Mouse (Mus musculus) forebrain, embryonic 10.5 days (tissue): ENCODE data around the gene Tmem101. TPM values are rescaled to one million over a fixed set of nuclear protein-coding genes. Genes with fewer than 3 reads are reported as not detected.

Experiments used
- DNase-seq: peaks from one replicate; pipeline ENCODE4 v3.0.0-alpha.2; 2017; ENCODE audit warnings: low spot score; ENCODE audit errors: extremely low spot score
- H3K27ac ChIP-seq: fragments of 300-500 bp; sonication (generic); 2 replicates; pipeline ENCODE4 v1.5.1; 2016; ENCODE audit warnings: mild to moderate bottlenecking
- H3K27me3 ChIP-seq: fragments of 300-500 bp; sonication (generic); 2 replicates; pipeline ENCODE4 v1.6.1; 2016; ENCODE audit warnings: mild to moderate bottlenecking; ENCODE audit not compliant: poor library complexity, severe bottlenecking
- H3K36me3 ChIP-seq: fragments of 300-500 bp; sonication (generic); replicated peaks from 2 replicates; pipeline ENCODE4 v1.6.1; 2016; ENCODE audit warnings: mild to moderate bottlenecking, moderate library complexity
- H3K4me1 ChIP-seq: fragments of 300-500 bp; sonication (generic); 2 replicates; pipeline ENCODE4 v1.6.1; 2016
- H3K4me3 ChIP-seq: fragments of 300-500 bp; sonication (generic); 2 replicates; pipeline ENCODE4 v1.5.1; 2016; ENCODE audit warnings: mild to moderate bottlenecking, moderate library complexity
- H3K9me3 ChIP-seq: fragments of 300-500 bp; sonication (generic); 2 replicates; pipeline ENCODE4 v1.6.1; 2016; ENCODE audit warnings: mild to moderate bottlenecking, moderate library complexity
- WGBS: fragments of 180-500 bp; shearing (Covaris S2); methylation state at CpG from one replicate; pipeline ENCODE4 v1.1.7; 2016; 5-methylcytosine and 5-hydroxymethylcytosine counted together
- polyA plus RNA-seq: library from polyadenylated mRNA; unstranded; fragments of >200 nt; fragmentation: Nextera tagmentation; extraction: Ambion mirVana; gene quantifications from 2 replicates; pipeline ENCODE4 v1.2.1, GENCODE M21; 2016

The Tmem101 gene
- polyA plus RNA-seq, 1 experiment from 2014 or later, result 37.3 TPM

DNA sequence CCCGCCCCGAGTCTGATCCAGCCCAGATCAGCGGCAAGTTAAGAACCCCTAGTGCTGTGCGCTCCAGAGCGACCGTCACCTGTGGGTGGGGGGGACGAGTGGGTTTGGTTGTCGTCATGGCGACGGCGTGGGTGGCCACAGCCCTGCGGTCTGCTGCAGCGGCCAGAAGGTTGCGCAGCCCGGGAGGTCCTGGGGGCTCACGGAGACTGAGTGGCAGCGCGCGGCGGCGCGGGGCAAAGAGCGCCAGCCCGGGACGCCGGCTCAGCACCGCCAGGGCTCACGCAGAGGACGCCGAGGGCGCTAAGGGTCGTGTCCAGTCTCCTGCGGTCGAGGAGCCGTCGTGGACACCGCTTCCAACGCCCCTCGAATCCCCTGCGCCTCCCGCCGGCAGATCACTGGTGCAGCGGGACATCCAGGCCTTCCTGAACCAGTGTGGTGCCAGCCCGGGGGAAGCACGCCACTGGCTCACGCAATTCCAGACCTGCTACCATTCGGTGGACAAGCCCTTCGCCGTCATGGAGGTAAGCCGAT, 10.7 kb downstream of the Tmem101 start, which contains the start of gene Nags:
TSS of gene Nags (plus strand) at position 43 of the 531 bp plus-strand sequence.
- no peaks in the 10 kb centered on the region for H3K36me3 ChIP-seq
- DNase-seq, result no peak
- peaks cover 80% of the 10 kb centered on the region for H3K27me3 ChIP-seq
- 3% methylated on average over 50 of the region's 50 CpGs for WGBS
- H3K27ac ChIP-seq, result no peak within 1 kb of the TSS
- peaks cover 30% of the 10 kb centered on the region for H3K4me1 ChIP-seq
- no peaks in the 10 kb centered on the region for H3K9me3 ChIP-seq
- peak within 1 kb of the TSS; percentile 44 for H3K4me3 ChIP-seq

DNA sequence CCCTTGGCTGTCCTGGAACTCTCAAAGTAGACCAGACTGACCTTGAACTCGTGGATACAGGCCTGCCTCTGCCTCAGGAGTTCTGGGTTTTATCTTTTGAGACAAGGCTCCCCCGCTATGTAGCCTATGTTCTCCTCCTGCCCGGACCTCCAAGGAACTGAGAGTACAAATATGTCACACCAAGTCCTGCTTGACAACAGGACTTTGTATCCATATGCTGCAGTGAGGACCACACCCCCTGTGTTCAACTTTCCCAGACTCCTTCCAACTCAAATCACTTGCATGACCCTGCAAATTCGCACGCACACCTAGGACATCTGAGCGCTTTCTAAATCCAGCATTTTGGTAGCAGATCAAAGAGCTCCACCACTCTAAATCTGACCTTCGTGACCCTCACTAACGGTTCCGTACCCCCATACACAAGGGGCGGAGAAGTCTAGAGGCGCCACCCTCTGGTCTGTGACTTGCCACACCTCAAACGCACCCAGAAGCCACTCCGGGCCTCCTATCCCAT, 11.2 kb downstream of the Tmem101 start:
- no peaks in the 10 kb centered on the region for H3K9me3 ChIP-seq
- H3K4me1 ChIP-seq, result peaks cover 30% of the 10 kb centered on the region
- H3K36me3 ChIP-seq, result no peaks in the 10 kb centered on the region
- H3K4me3 ChIP-seq, result peak overlapping the region; percentile 44
- 22% methylated on average over 13 of the region's 13 CpGs for whole genome bisulfite sequencing
- H3K27ac ChIP-seq, result no peak overlapping the region
- peaks cover 81% of the 10 kb centered on the region for H3K27me3 ChIP-seq
- no peak for DNase-seq

DNA sequence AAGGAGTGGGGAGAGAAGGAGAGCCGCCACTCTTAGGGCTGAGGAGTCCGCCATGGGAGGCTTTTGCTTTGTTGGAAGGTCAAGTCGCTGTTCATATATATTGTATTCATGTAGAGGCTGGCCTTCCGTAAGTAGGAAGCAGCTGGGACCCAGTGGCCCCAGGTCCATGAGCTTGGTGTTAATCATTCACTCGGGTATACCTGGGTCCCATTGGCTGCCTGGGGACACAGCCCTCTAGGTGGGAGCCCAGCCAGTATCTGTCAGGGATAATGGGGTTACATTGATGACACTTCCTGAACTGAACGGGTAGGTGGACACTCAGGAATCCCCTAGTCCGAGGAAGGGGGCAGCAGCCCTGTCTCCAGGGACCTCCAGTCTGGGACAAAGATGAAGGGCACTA, 13.8 kb downstream of the Tmem101 start:
- no peak for DNase-seq
- Histone ChIP-seq H3K36me3 (no peaks in the 10 kb centered on the region), H3K9me3 (no peaks in the 10 kb centered on the region), H3K27me3 (peaks cover 78% of the 10 kb centered on the region), H3K4me1 (peaks cover 29% of the 10 kb centered on the region), H3K4me3 (no peak overlapping the region), H3K27ac (no peak overlapping the region)
- 77% methylated on average over 7 of the region's 7 CpGs for WGBS

DNA sequence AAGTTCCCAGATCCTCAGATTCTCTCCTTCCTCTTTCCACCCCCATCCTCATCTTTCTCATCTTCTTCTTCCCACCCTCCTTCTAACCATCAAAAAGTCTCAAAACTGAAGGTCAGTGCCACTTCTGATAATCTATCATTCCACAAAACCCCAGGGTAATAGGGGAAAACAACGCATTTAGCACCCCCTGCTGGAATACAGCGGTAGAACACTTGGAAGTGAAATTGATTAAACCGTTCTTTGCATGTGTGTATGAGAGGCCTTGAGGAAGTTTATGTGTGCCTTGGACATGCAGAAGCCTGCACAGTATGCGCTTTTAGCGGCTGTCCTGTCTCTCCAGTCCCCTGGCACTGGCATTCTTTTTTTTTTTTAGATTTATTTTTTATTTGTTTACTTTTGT, 15.7 kb downstream of the Tmem101 start:
- H3K27me3 ChIP-seq, result peaks cover 72% of the 10 kb centered on the region
- WGBS, result 3% methylated on average over 5 of the region's 5 CpGs

DNA sequence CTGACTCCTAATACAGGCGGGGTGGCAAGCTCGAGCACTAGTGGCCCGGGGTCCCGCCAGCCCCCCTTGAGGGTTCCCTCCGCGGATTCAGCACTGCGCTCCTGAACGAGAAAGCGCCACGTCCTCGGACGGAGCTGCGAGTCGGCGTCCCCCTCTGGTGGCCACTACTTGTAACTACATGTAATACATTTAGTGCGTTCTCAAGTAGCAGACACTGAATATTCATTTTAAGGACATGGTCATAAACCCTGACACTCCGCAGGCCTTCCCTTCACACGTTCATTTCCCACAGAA, 17.8 kb downstream of the Tmem101 start:
- H3K36me3 ChIP-seq, result no peaks in the 10 kb centered on the region
- H3K27me3 ChIP-seq, result peaks cover 63% of the 10 kb centered on the region
- H3K9me3 ChIP-seq, result no peaks in the 10 kb centered on the region
- peaks cover 16% of the 10 kb centered on the region for H3K4me1 ChIP-seq
- DNase-seq, result peak; percentile 76
- H3K4me3 ChIP-seq, result peak overlapping the region; percentile 42
- H3K27ac ChIP-seq, result peak overlapping the region; percentile 45; the same call in 1 of the 2 replicates
- WGBS, result under 1% methylated on average over 18 of the region's 18 CpGs

More for the DNA sequence above, 15.7 kb downstream of the Tmem101 start:
- Histone ChIP-seq H3K9me3 (no peaks in the 10 kb centered on the region), H3K36me3 (no peaks in the 10 kb centered on the region), H3K4me1 (peaks cover 10% of the 10 kb centered on the region), H3K4me3 (no peak overlapping the region), H3K27ac (no peak overlapping the region)
- DNase-seq, result peak; percentile 67

DNA sequence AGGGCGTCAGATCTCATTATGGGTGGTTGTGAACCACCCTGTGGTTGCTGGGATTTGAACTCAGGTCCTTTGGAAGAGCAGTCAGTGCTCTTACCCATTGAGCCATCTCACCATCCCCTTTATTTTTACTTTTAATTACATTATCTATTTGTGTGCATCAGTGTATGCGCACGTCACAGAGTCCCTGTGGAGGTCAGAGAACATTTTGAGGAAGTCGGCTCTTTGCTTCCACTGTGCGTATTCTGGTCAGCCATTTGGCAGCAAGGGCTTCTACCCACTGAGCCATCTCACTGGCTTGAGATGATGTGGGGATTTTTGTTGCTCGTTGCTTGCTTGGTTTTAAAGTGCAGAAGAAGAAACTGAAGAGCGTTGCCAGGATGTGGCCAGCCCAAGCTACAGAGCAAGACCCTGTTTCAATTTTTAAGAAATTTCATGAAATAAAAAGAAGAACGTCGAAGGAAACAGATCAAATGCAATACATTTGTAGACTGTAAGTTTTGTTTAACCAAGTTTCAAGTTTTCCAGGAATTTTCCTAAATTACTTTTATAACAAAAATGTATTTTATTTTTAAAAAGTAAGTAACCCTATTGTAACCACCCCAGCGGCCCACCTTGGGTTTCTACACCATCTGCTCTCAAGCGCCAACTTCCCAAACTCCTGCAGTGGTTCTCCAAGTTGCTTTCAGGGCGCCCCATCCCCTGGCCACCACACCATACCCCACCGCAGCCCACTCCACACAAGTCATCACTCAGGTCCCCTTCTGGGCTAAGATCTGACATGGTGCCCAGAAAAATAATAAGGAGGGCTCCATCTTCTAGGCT, 18.4 kb downstream of the Tmem101 start:
- Histone ChIP-seq H3K4me1 (peaks cover 16% of the 10 kb centered on the region), H3K36me3 (no peaks in the 10 kb centered on the region), H3K27ac (peak overlapping the region; percentile 45; the same call in 1 of the 2 replicates), H3K4me3 (peak overlapping the region; percentile 42), H3K27me3 (peaks cover 57% of the 10 kb centered on the region), H3K9me3 (no peaks in the 10 kb centered on the region)
- 46% methylated on average over 13 of the region's 13 CpGs for WGBS
- no peak for DNase-seq

DNA sequence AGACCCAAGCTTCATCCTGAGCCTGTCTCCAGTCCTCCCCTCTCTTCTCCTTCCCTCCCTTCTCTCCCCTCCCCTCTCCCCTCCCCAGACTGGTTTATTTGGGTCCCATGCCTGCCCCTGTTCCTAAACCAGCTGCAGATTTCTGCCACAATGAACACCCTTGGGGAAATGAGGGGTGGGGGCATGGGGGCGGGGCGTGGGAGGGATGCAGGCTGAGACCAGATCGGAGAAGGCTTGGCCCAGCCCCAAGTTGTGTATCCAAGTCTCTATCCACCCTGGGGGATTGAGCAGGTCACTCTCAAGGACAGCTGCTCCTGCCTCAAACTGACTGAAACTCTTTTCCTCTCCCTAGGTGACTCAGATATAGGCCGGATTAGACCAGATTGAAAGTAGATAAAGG, 21.7 kb downstream of the Tmem101 start:
- 24% methylated on average over 4 of the region's 4 CpGs for WGBS
- H3K9me3 ChIP-seq, result no peaks in the 10 kb centered on the region

DNA sequence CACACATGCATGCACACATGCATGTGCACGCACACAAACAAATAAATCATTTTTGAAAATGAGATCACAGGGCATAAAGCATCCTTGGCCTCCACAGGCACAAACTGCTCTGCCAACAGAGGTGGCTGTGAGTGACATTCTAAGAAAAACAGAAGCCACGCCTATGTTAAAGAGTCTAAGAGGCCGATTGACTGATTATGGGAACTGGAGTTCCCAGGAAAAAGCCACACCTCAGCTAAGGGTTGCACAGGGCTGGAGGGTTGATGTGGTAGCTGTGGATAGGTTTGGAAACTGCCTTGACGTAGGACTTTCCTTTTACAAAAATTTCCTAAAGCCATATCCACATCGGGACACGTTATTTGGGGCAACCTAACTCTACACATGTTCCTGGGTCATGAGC, 38.8 kb downstream of the Tmem101 start:
- no peak for DNase-seq
- 86% methylated on average over 6 of the region's 6 CpGs for WGBS
- no peak overlapping the region for H3K27ac ChIP-seq
- H3K4me3 ChIP-seq, result no peak overlapping the region
- no peaks in the 10 kb centered on the region for H3K36me3 ChIP-seq
- no peaks in the 10 kb centered on the region for H3K4me1 ChIP-seq
- no peaks in the 10 kb centered on the region; the same call in 1 of the 2 replicates for H3K9me3 ChIP-seq
- 0 out of 2 replicates have a peak, but pooled peaks cover 3% of the 10 kb centered on the region for H3K27me3 ChIP-seq

More for the DNA sequence above, 21.7 kb downstream of the Tmem101 start:
- H3K4me1 ChIP-seq, result peaks cover 16% of the 10 kb centered on the region
- H3K27me3 ChIP-seq, result peaks cover 46% of the 10 kb centered on the region
- H3K27ac ChIP-seq, result no peak overlapping the region
- no peaks in the 10 kb centered on the region for H3K36me3 ChIP-seq
- DNase-seq, result no peak
- H3K4me3 ChIP-seq, result no peak overlapping the region

DNA sequence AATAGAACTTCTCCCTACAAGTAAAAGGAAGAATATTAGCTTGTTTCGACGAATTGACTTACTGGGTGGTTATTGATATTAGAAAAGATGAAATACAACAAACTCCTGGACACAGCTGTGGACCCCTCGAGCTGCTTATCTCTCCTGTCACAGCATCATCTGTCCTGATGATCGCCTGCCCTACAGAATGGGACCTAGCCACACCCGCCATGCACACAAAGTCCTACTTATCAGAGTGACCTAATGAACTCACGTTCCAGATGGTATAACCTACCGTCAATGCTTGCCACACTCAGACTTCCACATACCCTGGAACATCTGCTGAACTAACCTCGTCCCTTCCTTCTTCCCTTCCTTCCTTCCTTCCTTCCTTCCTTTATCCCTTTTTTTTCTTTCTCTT, 40.0 kb downstream of the Tmem101 start:
- H3K4me3 ChIP-seq, result no peak overlapping the region
- no peak for DNase-seq
- H3K4me1 ChIP-seq, result no peaks in the 10 kb centered on the region
- H3K9me3 ChIP-seq, result no peaks in the 10 kb centered on the region; the same call in 1 of the 2 replicates
- no peak overlapping the region for H3K27ac ChIP-seq
- 0 out of 2 replicates have a peak, but pooled peaks cover 3% of the 10 kb centered on the region for H3K27me3 ChIP-seq
- H3K36me3 ChIP-seq, result no peaks in the 10 kb centered on the region
- WGBS, result 90% methylated on average over 8 of the region's 8 CpGs

DNA sequence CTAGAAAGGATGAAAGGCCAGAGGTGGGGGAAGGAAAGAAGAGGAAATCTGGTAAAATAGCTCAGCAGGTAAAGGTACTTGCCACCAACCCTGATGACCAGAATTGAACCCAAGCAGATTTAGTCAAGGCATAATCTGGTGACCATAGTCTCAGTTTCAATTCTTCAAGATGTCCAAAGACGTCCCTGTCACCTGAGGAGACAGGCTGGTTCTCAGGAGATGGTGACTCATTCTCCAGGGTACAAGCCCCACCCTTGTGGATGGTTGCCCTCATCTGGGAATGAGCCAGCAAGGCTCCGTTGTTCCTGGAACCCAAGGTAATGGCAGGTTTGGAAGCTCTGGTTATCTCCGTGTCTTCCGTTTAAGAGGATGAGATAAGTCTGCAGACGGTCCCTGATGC, 44.6 kb downstream of the Tmem101 start:
- H3K9me3 ChIP-seq, result no peaks in the 10 kb centered on the region
- H3K4me3 ChIP-seq, result no peak overlapping the region
- H3K4me1 ChIP-seq, result peaks cover 15% of the 10 kb centered on the region
- no peak for DNase-seq
- peaks cover 39% of the 10 kb centered on the region for H3K27me3 ChIP-seq
- 86% methylated on average over 5 of the region's 5 CpGs for WGBS
- no peak overlapping the region for H3K27ac ChIP-seq
- H3K36me3 ChIP-seq, result no peaks in the 10 kb centered on the region

DNA sequence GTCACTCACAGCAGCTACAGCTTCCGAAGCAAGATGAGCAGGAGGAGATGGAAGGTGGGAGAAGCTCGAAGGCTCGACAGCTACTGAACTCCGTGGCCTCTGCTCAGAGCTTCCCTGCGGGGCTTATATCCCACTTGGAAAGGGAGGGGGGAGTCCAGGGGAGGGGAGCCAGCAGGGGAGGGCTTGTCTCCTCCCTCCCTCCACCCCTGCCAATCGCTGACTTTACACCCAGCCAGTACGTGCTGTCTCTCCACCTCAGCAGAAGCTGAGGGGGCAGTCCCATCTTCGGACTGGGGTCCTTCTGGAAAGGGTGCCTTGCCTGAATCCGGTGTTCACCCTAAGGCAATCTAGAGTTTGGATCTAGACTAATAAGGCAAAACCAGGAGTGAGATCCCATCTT, 48.5 kb downstream of the Tmem101 start, which contains the start of gene Pyy:
TSS of gene Pyy (minus strand) at position 101 of the 400 bp plus-strand sequence.
- Histone ChIP-seq H3K27ac (no peak within 1 kb of the TSS), H3K4me1 (peaks cover 19% of the 10 kb centered on the region), H3K27me3 (peaks cover 74% of the 10 kb centered on the region), H3K9me3 (no peaks in the 10 kb centered on the region), H3K4me3 (peak within 1 kb of the TSS; percentile 20; the same call in 1 of the 2 replicates), H3K36me3 (no peaks in the 10 kb centered on the region)
- 13% methylated on average over 9 of the region's 9 CpGs for WGBS
- DNase-seq, result no peak

DNA sequence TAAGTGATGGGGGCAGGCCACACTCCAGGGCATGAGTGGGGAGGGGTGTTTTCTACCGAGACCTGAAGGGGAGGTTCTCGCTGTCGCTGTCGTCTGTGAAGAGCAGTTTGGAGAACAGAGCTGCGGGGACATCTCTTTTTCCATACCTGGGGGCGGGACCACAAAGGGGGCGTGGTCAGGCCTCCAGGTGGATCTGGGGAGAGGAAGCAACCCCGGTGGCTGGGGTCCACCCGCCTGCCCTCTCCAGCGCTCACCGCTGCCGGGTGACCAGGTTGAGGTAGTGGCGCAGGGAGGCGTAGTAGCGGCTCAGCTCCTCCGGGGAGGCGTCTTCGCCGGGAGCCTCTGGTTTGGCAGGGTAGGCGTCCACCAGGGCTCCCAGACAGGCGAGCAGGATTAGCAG, 49.3 kb downstream of the Tmem101 start:
- Histone ChIP-seq H3K27ac (no peak overlapping the region), H3K36me3 (no peaks in the 10 kb centered on the region), H3K9me3 (no peaks in the 10 kb centered on the region), H3K4me1 (peaks cover 27% of the 10 kb centered on the region), H3K4me3 (peak overlapping the region; percentile 20; the same call in 1 of the 2 replicates), H3K27me3 (peaks cover 82% of the 10 kb centered on the region)
- WGBS, result 1% methylated on average over 21 of the region's 21 CpGs
- DNase-seq, result no peak
